Mouse (Mus musculus) frontal cortex, postnatal 25 days (tissue): ENCODE data around the gene Lrmda.

ENCODE experiments used
- DNase-seq, 2 experiments: peaks; one replicate each; pipeline ENCODE4 v3.0.0; 2022; ENCODE audit warnings: low spot score in 2 of 2

Lrmda gene

DNA sequence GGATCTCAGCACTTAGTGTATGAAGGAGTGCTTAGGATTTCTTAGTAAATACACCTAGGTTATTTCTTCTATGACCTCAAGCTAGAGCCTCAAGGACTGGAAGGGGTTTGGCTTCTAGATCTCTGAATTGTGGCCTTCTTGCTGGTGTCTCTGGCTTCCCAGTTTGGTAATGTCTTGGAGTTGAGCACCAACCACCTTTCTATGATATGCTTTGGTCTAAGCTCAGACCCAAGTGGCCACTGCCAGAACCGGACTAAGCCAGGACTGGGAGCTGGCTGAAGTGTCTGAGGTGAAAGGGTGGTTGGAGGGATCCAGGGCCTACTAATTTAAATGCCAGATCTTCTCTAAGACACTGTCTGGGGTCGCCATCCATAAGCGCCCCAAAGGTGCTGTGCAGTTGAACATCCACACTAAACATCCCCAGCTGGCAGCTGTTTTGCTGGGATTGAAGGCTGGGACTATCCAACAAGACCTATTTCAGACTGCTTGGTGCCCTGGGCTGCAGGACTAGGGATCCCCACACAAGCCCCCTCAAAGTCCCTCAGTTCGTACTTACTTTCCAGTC, 27.1 kb upstream of the Lrmda start:
- no peak for DNase-seq

DNA sequence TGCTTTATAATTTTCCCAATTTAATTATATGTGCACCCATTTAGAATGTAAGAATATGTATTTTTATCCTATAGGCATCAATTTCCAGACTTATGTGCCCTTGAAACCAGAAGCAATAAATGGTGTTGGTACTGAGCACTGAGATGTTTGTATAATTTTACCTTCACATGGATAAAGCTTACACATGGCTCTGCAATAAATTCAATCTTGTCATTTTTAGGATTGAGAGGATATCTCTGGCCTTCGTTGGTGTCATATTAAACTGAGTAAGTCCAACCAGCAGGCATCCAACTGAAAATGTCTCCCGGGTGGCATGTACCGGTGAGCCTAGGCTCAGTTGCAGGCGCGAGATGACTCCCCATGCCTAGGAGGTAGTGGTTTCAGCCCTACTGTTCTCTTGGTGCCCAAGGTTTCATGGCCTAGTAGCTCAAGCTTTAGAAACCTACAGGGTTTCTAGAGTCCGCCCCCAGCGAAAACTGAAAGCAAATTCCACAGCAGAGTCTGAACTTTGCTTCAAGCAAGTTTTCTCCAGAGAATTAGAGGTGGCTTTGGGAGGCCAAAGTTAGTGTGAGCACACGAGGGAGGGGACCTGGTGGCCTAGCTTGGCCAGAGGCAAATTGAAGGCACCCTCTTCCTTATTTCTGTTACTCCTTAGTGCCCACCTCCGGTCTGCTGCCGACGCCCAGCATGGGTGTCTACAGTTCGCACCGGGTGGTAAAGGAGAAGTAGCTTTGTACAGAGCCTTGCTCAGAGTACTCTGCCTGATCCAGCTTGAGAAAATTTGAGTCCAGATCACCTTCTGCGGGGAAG, 26.1 kb upstream of the Lrmda start:
- DNase-seq, result no peak

DNA sequence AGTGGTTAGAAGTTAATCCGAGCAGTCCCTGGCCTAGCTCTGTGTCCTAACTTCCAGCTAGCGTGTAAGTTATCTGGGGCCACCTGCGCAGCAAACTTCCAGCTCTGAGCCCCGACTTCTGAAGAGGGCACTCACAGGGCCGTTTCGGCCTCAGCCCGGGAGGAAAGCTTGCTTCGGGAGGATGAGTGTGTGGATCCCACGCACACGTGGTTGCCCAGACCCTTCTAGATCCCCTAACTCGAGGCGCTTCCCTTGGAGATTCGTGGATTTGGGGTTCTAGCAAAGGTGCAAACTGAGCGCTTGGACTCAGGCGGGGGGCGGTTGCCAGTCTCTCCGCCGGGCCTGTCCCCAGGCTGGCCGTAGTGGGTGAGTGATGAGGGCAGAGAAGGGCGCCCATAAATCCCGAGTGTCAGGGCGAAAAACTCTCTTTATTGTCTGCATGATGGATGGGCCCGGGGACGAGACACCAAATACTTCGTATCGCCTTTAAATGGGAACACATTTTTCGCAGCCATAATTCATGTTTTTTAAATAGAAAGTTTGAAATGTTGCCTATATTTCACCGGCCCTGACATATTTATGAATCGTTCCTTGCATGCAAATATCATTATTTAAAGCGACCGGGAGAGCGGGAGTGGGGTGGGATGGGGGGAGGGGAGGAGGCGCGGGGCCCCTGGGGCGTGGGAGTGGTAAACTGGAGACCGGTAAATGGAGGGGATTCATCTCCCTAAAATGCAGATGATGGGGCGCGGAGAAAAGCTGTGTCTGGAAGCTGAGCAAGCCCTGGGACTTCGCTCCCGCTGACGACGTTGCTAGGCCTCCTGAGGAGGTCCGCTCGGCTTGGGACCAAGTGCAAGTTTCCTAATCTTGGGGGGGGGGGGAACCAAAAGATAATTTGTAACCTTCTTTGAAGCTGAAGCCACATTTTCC, 25.2 kb upstream of the Lrmda start:
- DNase-seq, result no peak

DNA sequence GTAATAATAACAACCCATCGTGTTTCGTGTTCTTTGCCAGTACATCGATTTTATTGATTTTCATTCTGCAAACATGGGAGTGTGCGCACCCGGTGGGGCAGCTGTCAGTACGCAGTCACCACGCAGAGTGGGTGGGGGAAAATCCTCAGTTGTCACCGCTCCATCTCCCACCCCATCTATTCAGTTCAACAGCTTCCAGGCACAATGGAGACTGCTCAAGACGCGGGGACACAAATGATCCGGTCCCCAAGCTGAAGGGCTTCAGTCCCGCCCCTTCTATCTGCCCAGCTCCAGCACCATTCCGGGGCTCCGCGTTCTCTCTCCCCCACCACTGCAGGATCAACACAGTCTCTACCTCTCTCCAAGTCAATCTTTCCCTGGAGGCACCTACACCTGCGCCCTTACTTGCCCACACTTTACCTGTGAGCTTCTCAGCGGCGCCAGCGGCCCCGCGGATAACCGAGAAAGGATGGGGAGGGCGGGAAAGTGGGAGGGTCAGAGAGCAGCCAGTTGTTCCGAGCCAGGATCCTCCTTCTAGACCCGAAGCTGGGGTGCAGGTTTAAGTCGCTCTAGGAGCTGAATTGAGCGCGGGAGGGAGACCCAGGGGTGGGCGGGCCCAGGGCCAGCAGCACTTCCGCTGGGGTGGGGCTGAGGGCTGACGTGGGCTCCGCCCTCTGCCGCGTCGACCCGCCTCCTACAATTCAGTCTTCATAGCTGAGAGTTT, 24.3 kb upstream of the Lrmda start:
- no peak for DNase-seq

DNA sequence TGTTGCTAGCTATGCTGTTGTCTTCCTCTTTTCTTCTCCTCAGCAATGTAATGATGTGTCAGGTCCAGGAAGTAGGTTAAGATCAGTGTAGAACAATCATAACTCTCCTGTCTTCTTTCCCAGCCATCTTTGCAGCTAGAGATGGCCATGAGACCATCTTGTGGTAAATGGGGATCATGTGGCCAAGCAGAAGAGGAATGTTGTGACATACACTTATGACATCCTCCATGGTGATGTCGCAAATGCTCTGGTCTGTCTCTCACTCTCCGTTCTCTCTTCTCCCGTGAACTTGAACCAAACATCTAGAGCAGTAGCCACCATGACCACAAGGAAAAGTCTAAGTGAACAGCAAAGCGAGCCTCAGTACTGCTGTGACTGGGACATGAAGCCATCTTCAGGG, 19.9 kb upstream of the Lrmda start:
- no peak for DNase-seq

DNA sequence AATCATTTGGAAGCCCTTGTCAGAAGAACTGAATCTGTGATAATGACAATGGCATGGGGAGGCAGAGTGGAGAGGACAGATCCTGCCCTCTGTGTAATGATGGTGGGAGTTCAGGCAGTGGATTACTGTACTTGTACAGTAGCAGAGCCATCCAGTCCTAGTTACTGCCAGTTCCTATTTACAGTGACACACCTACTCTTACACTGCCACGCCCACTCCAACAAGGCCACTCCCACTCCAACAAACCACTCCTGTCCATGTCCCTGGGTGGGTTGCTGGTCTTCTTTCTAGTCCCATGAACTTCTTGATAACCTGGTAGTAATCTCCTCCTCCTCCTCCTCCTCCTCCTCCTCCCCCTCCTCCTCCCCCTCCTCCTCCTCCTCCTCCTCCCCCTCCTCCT, 16.3 kb upstream of the Lrmda start:
- DNase-seq, result no peak

DNA sequence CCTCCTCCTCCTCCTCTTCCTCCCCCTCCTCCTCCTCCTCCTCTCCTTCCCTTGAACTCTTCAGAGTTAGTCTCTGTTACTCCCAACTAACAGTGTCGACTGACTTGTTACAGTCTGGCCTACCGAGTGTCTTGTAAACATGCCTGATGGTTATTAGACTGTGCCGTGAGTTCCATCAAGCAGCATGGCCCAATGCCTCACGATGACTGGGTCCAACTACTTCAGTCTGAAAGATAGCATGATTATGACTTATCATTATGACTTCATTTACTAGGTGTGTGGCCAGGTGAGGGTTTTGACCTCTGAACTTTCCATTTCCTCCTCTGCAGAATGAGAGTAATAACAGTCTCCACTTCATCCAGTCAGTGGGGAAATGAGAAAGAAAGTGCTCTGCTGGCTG, 15.9 kb upstream of the Lrmda start:
- DNase-seq, result no peak

DNA sequence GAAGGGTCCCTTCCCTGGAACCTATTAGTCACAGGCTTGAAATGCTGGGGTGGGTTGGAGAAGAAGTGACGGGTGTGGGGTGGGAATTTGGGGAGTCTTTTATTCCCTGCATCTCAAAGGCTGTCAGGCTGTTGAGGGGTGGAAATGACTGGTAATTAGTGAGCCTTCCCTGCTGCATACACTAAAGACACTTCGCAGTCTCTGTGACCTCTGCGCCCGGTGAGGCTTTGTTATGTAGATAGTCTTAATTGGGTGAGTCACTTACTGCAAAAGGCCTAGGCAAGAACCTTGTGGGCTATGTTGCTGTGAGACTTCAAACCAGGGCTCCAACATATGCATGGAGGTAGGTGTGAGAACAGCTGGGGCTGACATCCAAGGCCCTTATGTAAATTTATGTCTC, 14.6 kb upstream of the Lrmda start:
- DNase-seq, result no peak

DNA sequence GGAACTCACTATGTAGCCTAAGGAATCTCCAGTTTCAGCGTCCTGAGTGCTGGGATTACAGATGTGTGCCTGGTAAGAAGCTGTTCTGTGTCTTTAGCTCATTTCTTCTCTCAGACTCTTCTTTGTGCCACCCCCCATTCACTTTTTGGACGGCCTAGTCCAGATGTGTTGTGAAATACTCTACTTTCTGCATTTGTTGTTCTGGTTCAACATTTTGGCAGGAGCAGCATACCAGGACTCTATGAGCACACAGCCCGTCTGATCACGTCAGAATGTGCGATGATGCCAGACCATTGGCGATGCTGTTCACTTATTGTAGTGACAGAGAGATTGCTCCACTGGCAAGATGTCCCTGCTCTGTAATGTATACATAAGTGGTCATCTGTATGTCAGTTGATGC, 12.5 kb upstream of the Lrmda start:
- no peak for DNase-seq

DNA sequence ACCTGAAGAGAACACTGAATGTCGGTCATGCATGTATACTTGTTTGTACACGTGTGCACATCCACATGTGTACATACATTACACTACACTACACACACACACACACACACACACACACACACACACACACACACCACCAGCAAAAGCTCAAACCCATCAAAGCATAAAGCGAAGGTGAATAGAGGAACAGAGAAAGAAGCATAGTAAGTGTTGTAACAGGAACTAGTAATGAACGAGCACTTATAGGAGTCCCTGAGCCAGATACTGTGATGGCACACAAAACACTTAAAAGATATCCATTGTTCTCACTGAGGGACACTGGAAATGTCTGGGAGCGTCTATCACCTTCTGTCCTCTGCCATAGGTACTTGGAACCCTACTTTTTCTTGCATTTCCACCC, 5.2 kb upstream of the Lrmda start:
- no peak for DNase-seq

DNA sequence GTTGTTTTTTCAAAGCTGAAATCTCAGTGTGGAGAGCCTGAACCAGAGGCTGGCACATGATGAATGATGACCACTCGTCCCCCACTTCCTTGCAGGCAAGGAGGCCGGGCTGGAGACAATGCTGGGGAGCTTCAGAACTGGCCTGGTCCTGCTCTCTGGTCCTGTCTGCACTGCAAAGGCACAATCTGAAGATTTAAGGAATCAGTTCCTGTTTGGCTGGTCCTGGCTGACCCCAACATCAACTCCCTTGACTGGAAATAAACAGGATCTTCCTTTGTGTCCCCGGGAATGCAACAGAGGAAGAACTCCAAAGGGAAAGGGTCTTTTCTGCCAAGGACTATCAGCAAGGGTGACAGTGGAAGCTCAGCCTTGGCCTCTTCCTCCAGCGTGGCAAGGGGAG, 4.7 kb upstream of the Lrmda start:
- no peak for DNase-seq

DNA sequence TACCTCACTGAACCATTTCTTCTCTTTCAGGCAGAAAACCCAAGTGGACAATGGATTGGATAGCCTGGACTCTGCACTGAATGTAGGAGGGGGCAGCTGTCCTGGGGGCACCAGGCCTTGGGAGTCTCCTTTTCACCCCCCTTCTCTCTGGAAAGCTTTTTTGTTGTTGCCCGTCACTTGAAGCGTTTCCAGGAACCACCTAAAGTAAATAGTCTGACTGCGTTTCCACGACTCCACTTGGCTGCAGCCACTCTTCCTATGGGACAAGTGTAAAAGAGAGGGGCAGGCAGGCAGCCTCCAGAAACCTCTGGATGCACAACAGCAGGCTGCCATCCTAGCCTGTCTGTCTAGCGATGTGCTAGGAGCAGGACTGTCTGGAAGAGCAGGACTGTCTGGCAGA, 2.5 kb upstream of the Lrmda start:
- no peak for DNase-seq

DNA sequence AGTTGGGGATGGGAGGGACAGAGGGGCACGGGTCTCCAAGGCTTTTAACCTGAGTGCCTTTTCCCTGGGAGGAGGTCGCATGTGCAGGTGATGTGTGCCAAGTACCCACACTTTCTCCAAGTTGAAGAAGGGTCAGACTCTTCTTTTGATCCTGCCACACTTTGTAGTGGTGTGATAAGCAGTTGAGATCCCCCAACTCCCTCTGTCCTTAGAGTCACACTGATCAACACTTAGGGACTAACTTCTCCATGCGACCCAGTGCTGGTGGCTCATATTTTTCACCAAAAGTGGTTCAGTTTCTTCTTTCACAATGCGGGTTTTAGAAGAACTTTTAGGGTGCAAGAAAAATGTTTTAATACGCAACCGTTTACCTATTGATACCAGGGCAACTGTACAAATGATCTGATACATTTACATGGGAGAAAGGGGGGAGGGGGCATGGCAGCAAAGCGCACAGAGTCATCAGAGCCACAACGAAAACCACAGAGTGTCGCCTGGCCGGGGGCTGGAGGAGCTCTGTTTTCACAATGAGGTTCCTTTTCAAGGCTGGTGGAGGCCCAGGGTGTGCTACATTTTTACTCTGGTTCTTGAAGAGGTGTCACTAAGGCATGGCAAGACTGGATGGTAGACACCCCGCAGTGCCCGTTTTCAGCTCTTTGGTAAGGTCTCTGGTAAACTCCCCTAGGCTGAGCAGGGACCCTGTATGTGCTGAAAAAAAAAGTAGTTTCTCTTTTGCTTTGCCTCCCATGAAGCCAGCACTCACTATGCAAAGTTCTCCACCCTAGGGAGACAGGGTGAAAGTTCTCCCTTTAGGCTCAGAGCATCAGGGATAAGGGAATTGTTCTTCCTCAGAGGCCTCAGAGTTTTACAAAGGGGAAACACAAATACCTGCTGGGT, 685 bp downstream of the Lrmda start:
- DNase-seq, result no peak

DNA sequence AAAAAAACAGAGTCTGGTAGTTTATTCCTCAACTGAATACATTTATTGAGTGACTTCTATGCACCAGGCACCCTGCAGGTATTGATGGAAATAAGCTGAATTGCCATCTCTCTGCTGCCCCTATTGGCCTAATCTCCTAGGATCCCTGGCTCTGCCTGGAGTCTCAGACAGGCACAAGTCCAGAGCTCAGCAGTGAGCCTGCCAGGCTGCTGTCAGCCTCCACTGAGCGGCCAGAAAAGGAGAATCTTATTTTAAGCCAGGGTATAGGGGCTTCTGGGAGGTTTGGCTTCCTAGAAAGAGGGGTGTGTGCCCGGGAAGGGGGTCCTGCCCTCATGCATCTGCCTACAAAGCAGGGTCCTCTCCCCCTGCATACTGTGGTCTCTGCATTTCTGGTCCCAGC, 1.4 kb downstream of the Lrmda start:
- DNase-seq, result no peak

DNA sequence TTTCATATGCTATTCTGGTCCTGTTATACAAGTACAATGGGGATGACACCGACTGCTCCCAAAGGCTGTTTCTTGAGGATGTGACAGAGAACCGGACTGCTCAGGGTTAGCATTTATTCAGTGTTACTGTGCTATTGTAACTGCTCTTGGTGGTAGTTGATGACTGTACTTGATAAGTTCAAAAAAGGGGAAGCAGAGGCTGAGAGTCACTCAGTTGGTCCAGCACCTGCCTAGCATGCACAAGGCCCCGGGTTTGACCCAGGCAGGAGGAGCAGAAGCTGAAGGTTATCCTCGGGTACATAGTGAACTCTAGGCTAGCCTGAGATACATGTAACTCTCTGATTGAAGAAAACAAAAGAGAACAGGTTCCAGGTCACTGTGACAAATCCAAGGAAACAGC, 4.0 kb downstream of the Lrmda start:
- DNase-seq, result no peak

DNA sequence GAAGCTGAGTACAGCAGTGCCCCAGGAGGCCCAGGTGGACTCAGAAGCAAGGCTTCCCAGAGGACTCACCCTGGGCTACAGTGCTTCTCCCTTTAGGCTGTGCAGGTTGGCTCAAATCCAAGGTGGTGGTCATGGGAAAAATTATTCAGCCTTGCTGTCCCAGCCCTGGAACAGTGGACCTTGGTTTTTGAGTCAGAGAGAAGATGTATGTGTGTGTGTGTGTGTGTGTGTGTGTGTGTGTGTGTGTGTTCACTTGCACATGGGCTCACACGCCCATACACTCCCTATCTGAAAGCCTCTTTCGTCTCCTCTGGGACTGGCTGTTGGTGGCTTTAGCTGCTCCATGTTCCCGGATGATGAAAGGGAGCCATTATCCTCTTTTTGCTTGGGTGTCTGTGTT, 16.4 kb downstream of the Lrmda start:
- DNase-seq, result no peak

DNA sequence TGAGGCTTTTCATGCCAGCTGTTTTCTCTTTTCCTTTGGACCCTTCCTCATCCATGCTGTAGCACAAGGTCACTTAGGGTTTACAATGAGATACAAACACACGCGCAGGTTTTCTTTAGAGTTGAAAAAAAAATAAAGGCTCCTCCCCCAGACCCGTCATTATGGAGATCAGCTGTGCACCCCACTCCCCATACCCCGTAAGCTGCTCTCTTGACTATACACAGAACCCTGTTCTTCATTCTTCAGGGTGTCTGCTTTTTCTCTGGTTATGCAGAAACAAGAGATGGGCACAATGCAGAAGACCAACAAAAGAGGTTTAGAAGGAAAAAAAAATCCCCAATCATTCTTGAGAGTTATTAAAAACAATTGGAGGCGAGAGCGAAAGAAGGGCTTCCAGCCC, 16.8 kb downstream of the Lrmda start:
- DNase-seq, result no peak

DNA sequence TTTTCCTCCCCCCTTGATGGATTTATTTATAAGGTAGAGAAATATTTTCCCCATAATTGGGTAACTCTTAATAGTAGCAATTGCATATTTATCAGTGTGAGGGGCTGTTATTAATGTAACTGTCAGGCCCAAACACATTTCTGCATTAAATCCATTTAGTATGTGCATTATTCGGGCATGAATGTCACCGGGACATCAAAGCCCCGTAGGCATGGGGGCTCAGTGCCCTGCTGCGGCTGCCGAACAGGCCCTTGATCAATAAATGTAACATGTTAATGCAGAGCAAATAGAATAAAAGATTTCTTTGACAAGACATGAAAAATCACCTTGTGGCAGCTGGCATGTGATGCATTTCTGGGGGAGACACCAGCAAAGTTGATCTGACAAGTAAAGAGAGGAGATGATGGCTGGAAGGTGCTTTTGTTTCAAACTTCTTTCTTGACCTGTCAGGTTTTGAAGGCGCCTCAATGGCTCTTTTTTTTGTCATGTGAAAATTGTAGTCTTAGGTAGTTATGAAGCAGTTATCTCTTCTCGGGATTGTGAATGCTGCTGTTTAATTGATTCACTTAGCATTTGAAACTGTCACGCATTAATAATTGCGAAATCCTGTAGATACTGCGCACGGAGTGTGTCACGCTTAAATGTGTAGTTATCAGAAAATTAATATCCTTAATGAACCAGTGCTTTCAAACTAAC, 17.4 kb downstream of the Lrmda start:
- no peak for DNase-seq

DNA sequence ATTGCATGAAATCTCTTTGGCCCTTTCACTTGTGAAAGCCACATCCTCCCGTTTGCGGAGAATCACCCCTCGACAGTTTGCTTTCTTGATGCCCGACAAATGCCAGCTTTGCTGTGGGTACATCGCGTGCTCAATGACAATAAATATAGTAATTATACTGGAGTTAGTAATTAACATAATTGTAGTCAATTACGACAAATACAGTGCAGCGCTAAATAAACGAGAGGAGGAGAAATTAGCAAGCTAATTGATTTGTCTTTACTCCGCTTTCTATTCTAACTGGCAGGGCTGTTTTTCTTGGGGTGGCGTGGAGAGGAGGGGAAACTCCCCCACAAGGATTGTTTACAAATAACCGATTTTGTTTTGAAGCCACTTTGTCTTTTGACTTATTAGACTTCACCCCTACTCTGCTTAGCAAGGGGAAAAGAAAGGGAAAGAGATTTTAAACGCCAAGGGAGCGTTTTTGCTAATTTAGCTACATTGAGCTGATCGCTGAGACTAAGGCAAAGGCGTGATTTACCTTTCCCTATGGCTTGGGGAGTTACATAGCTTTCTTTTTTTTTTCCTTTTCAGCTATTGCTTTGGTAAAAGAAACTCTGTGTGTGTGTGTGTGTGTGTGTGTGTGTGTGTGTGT, 18.1 kb downstream of the Lrmda start:
- no peak for DNase-seq

DNA sequence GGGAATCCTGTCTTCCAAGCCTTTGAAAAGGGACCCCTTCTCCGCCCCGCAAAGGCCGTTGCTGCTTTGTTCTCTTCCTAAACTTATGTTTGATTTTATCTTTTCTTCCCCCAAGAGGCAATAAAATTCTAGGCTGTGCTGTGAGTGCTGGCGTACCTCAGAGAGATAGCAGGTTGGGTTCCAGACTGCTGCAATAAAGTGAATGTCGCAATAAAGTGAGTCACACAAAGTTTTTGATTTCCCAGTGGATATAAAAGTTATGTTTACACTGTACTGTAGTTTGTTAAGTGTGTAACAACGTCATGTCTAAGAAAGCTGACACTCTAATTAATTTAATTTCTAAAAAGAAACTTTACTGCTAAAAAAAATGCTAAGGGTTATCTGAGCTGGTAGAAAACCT, 22.6 kb downstream of the Lrmda start:
- DNase-seq, result no peak
